Mouse (Mus musculus): ENCODE data around the gene Zdhhc18. TPM values are rescaled to one million over a fixed set of nuclear protein-coding genes. Genes with fewer than 3 reads are reported as not detected.
A peak's percentile ranks its signal among the peaks of the same experiment; 100 is the strongest.

Zdhhc18 gene
- polyA plus RNA-seq, 1 experiment from 2014 or later, result 3.1 TPM

- Histone ChIP-seq H3K4me1 (ENCODE audit: control insufficient read depth, insufficient read depth, low read length) (no peaks in the 10 kb centered on the region; the same call in 1 of the 2 replicates), H3K9ac (replicated peaks; ENCODE audit: low read length) (no peak overlapping the region), H3K9me3 (replicated peaks; ENCODE audit: control insufficient read depth, low read length) (no peaks in the 10 kb centered on the region), H3K36me3 (replicated peaks; ENCODE audit: control insufficient read depth, insufficient read depth, low read depth, low read length) (peaks cover 17% of the 10 kb centered on the region), H3K4me2 (ENCODE audit: low read depth, low read length) (no peak overlapping the region), H3K4me3 (ENCODE audit: low read depth, low read length) (no peak overlapping the region), H3K27ac (replicated peaks; ENCODE audit: low read depth, low read length) (no peak overlapping the region), H3K27me3 (ENCODE audit: control insufficient read depth, insufficient read depth, low read length) (no peaks in the 10 kb centered on the region)
- 81% methylated on average over 7 of the region's 7 CpGs for WGBS
- no peak for DNase-seq (ENCODE audit: low spot score)
- no peak for ATAC-seq (replicated peaks; ENCODE audit: insufficient number of reproducible peaks, low FRiP score, low TSS enrichment, low read depth)
Measured at GRCm38 (mm10) chr4:133677266-133677665, 27.3 kb upstream of the Zdhhc18 start.

- DNase-seq (ENCODE audit: low spot score) (no peak), ATAC-seq (replicated peaks; ENCODE audit: insufficient number of reproducible peaks, low FRiP score, low TSS enrichment, low read depth) (no peak)
- H3K9ac ChIP-seq (replicated peaks; ENCODE audit: low read length), result no peak overlapping the region
- no peak overlapping the region for H3K4me3 ChIP-seq (ENCODE audit: low read depth, low read length)
- H3K9me3 ChIP-seq (replicated peaks; ENCODE audit: control insufficient read depth, low read length), result no peaks in the 10 kb centered on the region
- no peaks in the 10 kb centered on the region; the same call in 1 of the 2 replicates for H3K4me1 ChIP-seq (ENCODE audit: control insufficient read depth, insufficient read depth, low read length)
- H3K27ac ChIP-seq (replicated peaks; ENCODE audit: low read depth, low read length), result no peak overlapping the region
- no peaks in the 10 kb centered on the region for H3K27me3 ChIP-seq (ENCODE audit: control insufficient read depth, insufficient read depth, low read length)
- H3K36me3 ChIP-seq (replicated peaks; ENCODE audit: control insufficient read depth, insufficient read depth, low read depth, low read length), result peaks cover 11% of the 10 kb centered on the region
- WGBS, result 34% methylated on average over 3 of the region's 3 CpGs
- no peak overlapping the region for H3K4me2 ChIP-seq (ENCODE audit: low read depth, low read length)
Measured at GRCm38 (mm10) chr4:133676189-133676588, 26.2 kb upstream of the Zdhhc18 start.

GRCm38 (mm10) chr4:133675594-133676016 lies 25.7 kb upstream of the Zdhhc18 start:
- no peak overlapping the region for H3K9ac ChIP-seq (replicated peaks; ENCODE audit: low read length)
- no peak overlapping the region for H3K27ac ChIP-seq (replicated peaks; ENCODE audit: low read depth, low read length)
- H3K9me3 ChIP-seq (replicated peaks; ENCODE audit: control insufficient read depth, low read length), result no peaks in the 10 kb centered on the region
- no peak overlapping the region for H3K4me3 ChIP-seq (ENCODE audit: low read depth, low read length)
- DNase-seq (ENCODE audit: low spot score) (peak; percentile 69), ATAC-seq (replicated peaks; ENCODE audit: insufficient number of reproducible peaks, low FRiP score, low TSS enrichment, low read depth) (0 out of 2 replicates have a peak, but pooled peaks have one; percentile 24)
- peaks cover 5% of the 10 kb centered on the region for H3K36me3 ChIP-seq (replicated peaks; ENCODE audit: control insufficient read depth, insufficient read depth, low read depth, low read length)
- no peak overlapping the region for H3K4me2 ChIP-seq (ENCODE audit: low read depth, low read length)
- no peaks in the 10 kb centered on the region; the same call in 1 of the 2 replicates for H3K4me1 ChIP-seq (ENCODE audit: control insufficient read depth, insufficient read depth, low read length)
- H3K27me3 ChIP-seq (ENCODE audit: control insufficient read depth, insufficient read depth, low read length), result no peaks in the 10 kb centered on the region
- 4% methylated on average over 5 of the region's 5 CpGs for WGBS

- DNase-seq (ENCODE audit: low spot score) (no peak), ATAC-seq (replicated peaks; ENCODE audit: insufficient number of reproducible peaks, low FRiP score, low TSS enrichment, low read depth) (no peak)
- Histone ChIP-seq H3K4me2 (ENCODE audit: low read depth, low read length) (peak overlapping the region; percentile 10; the same call in 1 of the 2 replicates), H3K4me3 (ENCODE audit: low read depth, low read length) (no peak overlapping the region), H3K27me3 (ENCODE audit: control insufficient read depth, insufficient read depth, low read length) (no peaks in the 10 kb centered on the region), H3K9ac (replicated peaks; ENCODE audit: low read length) (no peak overlapping the region), H3K4me1 (ENCODE audit: control insufficient read depth, insufficient read depth, low read length) (no peaks in the 10 kb centered on the region; the same call in 1 of the 2 replicates), H3K27ac (replicated peaks; ENCODE audit: low read depth, low read length) (peak overlapping the region; percentile 6; the same call in 1 of the 2 replicates), H3K36me3 (replicated peaks; ENCODE audit: control insufficient read depth, insufficient read depth, low read depth, low read length) (peaks cover 2% of the 10 kb centered on the region; the same call in 1 of the 2 replicates), H3K9me3 (replicated peaks; ENCODE audit: control insufficient read depth, low read length) (no peaks in the 10 kb centered on the region)
- 73% methylated on average over 8 of the region's 8 CpGs for WGBS
Measured at GRCm38 (mm10) chr4:133674331-133674695, 24.4 kb upstream of the Zdhhc18 start.

GRCm38 (mm10) chr4:133673666-133674330 lies 23.8 kb upstream of the Zdhhc18 start:
- WGBS, result 43% methylated on average over 10 of the region's 10 CpGs
- H3K4me2 ChIP-seq (ENCODE audit: low read depth, low read length), result peak overlapping the region; percentile 69
- DNase-seq (ENCODE audit: low spot score) (no peak), ATAC-seq (replicated peaks; ENCODE audit: insufficient number of reproducible peaks, low FRiP score, low TSS enrichment, low read depth) (no peak)
- peak overlapping the region; percentile 2; the same call in 1 of the 2 replicates for H3K9ac ChIP-seq (replicated peaks; ENCODE audit: low read length)
- peaks cover 2% of the 10 kb centered on the region; the same call in 1 of the 2 replicates for H3K36me3 ChIP-seq (replicated peaks; ENCODE audit: control insufficient read depth, insufficient read depth, low read depth, low read length)
- H3K27ac ChIP-seq (replicated peaks; ENCODE audit: low read depth, low read length), result peak overlapping the region; percentile 6; the same call in 1 of the 2 replicates
- no peaks in the 10 kb centered on the region for H3K9me3 ChIP-seq (replicated peaks; ENCODE audit: control insufficient read depth, low read length)
- H3K4me3 ChIP-seq (ENCODE audit: low read depth, low read length), result no peak overlapping the region
- H3K27me3 ChIP-seq (ENCODE audit: control insufficient read depth, insufficient read depth, low read length), result no peaks in the 10 kb centered on the region
- H3K4me1 ChIP-seq (ENCODE audit: control insufficient read depth, insufficient read depth, low read length), result no peaks in the 10 kb centered on the region; the same call in 1 of the 2 replicates

- no peaks in the 10 kb centered on the region; the same call in 1 of the 2 replicates for H3K4me1 ChIP-seq (ENCODE audit: control insufficient read depth, insufficient read depth, low read length)
- DNase-seq (ENCODE audit: low spot score) (peak; percentile 41), ATAC-seq (replicated peaks; ENCODE audit: insufficient number of reproducible peaks, low FRiP score, low TSS enrichment, low read depth) (no peak)
- WGBS, result 3% methylated on average over 24 of the region's 24 CpGs
- H3K4me2 ChIP-seq (ENCODE audit: low read depth, low read length), result peak overlapping the region; percentile 69
- no peaks in the 10 kb centered on the region for H3K27me3 ChIP-seq (ENCODE audit: control insufficient read depth, insufficient read depth, low read length)
- peak overlapping the region; percentile 65 for H3K4me3 ChIP-seq (ENCODE audit: low read depth, low read length)
- no peaks in the 10 kb centered on the region for H3K9me3 ChIP-seq (replicated peaks; ENCODE audit: control insufficient read depth, low read length)
- H3K27ac ChIP-seq (replicated peaks; ENCODE audit: low read depth, low read length), result peak overlapping the region; percentile 95
- peak overlapping the region; percentile 91 for H3K9ac ChIP-seq (replicated peaks; ENCODE audit: low read length)
- H3K36me3 ChIP-seq (replicated peaks; ENCODE audit: control insufficient read depth, insufficient read depth, low read depth, low read length), result no peaks in the 10 kb centered on the region
Measured at GRCm38 (mm10) chr4:133672845-133673647, 23.1 kb upstream of the Zdhhc18 start.

- Histone ChIP-seq H3K27me3 (ENCODE audit: control insufficient read depth, insufficient read depth, low read length) (no peaks in the 10 kb centered on the region), H3K9me3 (replicated peaks; ENCODE audit: control insufficient read depth, low read length) (no peaks in the 10 kb centered on the region), H3K36me3 (replicated peaks; ENCODE audit: control insufficient read depth, insufficient read depth, low read depth, low read length) (no peaks in the 10 kb centered on the region), H3K9ac (replicated peaks; ENCODE audit: low read length) (peak within 1 kb of the TSS; percentile 91), H3K4me1 (ENCODE audit: control insufficient read depth, insufficient read depth, low read length) (no peaks in the 10 kb centered on the region; the same call in 1 of the 2 replicates), H3K27ac (replicated peaks; ENCODE audit: low read depth, low read length) (peak within 1 kb of the TSS; percentile 95), H3K4me2 (ENCODE audit: low read depth, low read length) (peak within 1 kb of the TSS; percentile 69), H3K4me3 (ENCODE audit: low read depth, low read length) (peak within 1 kb of the TSS; percentile 65)
- ATAC-seq (replicated peaks; ENCODE audit: insufficient number of reproducible peaks, low FRiP score, low TSS enrichment, low read depth) (peak; percentile 82), DNase-seq (ENCODE audit: low spot score) (peak; percentile 93)
- under 1% methylated on average over 69 of the region's 76 CpGs for WGBS
Measured at GRCm38 (mm10) chr4:133671881-133672844, 22.2 kb upstream of the Zdhhc18 start, which contains the start of gene Pigv. Pigv (minus strand) TSS chr4:133672647.

Measured in embryonic facial prominence, embryonic 11.5 days (tissue).